Mouse (Mus musculus) T-helper 2 cell (primary cell): ENCODE data around the gene Efcab8.
"Not testable (repeated sequence)": the region's sequence is repeated elsewhere in the genome, so short reads cannot be mapped to it uniquely, and the experiment has no call there.

Experiments used
- in situ Hi-C: fragments of 300-600 bp; cut with MboI, MseI; formaldehyde crosslinking; loops from one replicate; pipeline ENCODE4 v1.15.1; 2025; ENCODE audit warnings: high pct_unique_total_duplicates

Efcab8 gene

DNA sequence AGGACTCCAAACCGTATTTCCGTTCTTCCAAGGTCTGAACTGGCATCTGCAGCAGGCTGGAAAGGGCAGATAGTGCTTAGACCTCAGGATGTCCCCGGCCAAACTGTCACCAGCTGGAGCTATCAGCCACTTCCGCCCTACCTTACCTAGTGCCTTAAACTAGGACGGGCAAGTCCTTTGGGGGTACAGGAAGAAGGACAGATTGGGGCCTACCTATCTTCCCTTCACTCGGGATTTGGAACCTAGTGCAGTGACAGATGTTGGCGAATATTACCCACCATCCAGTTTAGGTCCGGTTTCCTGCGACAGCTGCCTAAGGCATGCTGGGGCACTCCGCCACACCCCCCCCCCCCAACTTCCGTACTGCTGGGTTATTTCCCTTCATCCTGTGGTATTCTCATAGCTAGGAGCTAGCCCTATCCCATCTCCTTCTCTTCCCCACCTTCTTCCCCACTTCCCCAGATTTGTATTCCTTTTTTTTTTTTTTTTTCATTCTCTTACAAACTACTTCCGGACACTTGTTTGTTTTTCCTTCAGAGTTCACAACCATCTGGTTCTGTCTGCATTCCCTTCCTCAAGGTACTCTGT, at the start of gene Efcab8:
TSS of gene Efcab8 (plus strand) at position 538 of the 588 bp plus-strand sequence.
- in situ Hi-C loops: no loop called here

DNA sequence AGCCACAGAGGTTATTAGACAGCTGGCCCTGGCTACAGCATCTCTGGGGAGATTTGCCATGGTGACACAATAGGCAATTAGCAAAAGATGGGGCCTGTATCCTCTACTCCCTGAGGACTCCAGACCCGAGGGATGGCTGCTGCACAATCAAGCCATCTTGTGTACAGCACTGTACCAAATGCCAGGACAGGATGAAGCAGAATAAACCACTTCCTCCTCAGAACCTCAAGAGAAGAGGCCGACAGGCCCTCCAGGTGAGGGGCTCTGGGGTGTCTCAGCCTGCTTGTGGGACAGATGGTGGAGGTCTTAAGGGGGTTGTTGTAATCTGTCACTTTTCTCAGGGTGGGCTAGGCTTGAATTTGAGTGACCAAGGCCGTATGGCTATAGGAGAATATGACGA, 45.7 kb upstream of the Efcab8 start:
- in situ Hi-C loops: no loop called here

GRCm38 (mm10) chr2:153740500-153741436, 39.0 kb upstream of the Efcab8 start, which contains the start of gene Mapre1:
TSS of gene Mapre1 (plus strand) at chr2:153741274.
- in situ Hi-C loops: no loop called here

- in situ Hi-C loops: no loop called here
Observed at GRCm38 (mm10) chr2:153741437-153742065, 38.2 kb upstream of the Efcab8 start.

DNA sequence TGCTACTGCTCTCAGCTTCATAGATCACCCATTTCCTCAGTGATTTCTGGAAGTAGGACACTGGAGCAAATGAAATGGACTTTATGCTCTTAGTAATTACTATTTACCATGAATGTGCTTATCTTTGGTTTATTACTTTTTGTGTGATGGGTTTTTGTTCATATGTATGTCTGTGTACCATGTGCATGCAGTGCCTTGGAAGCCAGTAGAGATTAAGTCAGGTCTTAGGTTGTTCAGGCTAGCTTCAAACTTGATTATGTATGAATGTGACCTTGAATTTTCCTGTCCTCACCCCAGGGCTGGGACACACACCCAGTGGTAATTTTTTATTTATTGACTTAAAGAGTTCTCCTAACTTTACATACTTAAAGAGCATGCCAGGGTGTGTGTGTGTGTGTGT, 31.7 kb upstream of the Efcab8 start:
- in situ Hi-C loops: no loop called here

- in situ Hi-C loops: no loop called here
Observed at GRCm38 (mm10) chr2:153750363-153750762, 29.4 kb upstream of the Efcab8 start.

DNA sequence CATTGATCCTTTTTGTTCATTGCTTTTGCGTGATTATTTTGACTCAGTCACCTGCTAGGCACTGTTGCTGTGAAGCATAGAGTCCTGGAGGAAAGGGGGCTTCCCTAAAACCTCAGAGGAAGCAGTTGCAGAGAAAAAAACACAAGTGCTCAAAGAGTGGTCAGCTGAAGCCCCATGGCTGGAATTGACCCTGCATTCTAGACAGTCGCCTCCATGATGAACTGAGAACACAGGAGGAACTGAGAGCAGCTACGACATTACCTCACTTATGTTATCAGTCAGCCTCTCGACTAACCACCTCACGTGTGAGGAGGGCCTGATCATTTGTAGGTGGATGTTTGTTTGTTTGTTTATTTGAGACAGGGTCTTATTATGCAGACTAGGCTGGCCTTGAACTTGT, 17.6 kb upstream of the Efcab8 start:
- in situ Hi-C loops: no loop called here

- in situ Hi-C loops: no loop called here
Observed at GRCm38 (mm10) chr2:153767484-153767883, 12.2 kb upstream of the Efcab8 start.

DNA sequence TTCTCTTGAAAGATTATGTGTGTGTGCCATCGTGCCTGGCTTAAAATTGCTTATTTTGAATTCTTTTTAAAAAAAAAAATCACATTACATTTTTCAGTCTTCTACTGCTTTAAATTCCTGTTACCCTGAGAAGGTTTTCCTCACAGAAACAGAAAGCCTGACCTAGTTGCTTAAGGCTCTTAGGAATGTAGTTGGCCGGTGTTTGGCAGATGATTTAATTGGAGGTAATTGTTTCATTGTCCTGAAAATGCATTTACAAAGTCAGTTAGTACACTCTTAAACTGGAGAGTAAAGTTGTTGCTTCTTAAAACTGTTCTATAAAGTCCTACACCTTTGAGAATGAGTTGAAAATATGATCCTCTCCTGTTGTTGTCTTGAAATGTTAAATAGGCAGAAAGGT, 10.8 kb upstream of the Efcab8 start:
- in situ Hi-C loops: no loop called here

- in situ Hi-C loops: no loop called here
Observed at GRCm38 (mm10) chr2:153772950-153773349, 6.8 kb upstream of the Efcab8 start.

GRCm38 (mm10) chr2:153775472-153775871, 4.3 kb upstream of the Efcab8 start:
- in situ Hi-C loops: no loop called here

GRCm38 (mm10) chr2:153778638-153779362, 931 bp upstream of the Efcab8 start:
- in situ Hi-C loops: no loop called here

DNA sequence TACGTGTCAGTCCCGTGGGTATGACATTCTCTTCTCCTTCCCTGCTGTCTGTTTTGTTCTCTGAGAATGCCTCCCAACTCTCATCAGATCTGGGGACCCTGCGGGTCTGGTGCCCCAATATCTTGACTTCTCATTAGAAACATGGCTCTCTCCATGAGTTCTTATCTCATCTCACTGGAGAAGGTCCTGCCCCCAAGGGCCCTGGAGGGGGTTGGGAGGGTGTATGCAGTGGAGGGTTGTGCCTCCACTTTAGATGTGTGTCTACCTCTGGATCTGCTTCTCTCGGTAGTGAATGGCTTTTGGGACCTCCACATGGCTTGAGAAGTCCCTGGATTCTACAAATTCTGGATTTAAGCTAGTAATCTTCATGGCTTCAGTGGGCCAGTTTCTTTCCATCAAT, 1.4 kb downstream of the Efcab8 start:
- in situ Hi-C loops: no loop called here

- in situ Hi-C loops: no loop called here
Observed at GRCm38 (mm10) chr2:153784668-153785067, 4.9 kb downstream of the Efcab8 start.

DNA sequence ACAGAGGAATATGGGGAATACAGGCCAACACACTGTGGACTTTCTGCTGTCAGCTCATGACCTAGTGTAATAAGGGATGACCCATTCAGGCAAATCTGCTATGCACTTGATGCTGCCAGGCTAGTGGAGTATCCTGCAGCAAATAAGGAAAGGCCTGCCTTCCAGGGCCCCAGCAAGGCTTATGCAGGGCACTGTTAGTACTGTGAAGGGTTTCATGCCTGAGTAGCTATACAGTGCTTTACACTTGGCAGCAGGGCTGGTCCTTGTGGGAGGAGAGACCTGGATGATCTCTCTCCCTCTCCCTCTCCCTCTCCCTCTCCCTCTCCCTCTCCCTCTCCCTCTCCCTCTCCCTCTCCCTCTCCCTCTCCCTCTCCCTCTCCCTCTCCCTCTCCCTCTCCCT, 13.6 kb downstream of the Efcab8 start:
- in situ Hi-C loops: no loop called here

DNA sequence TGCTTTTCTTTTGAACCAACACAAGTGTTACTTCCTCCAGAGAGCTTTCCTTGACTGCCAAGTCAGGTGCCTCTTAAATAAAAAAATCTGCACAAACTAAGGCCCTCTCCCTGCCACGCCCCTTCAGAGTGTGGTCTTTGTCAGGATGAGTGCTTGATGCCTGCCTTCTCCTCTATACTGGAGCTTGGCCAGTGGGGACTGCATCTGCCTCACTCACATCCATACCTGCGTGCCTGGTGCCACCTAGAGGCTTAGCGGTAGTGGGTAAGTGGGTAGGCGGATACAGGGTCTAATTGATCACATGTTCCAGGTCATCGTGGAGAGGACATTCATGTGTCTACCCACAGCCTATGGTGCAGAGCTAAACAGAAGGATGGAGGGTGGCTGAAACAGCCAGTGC, 15.4 kb downstream of the Efcab8 start:
- in situ Hi-C loops: no loop called here

- in situ Hi-C loops: not testable (repeated sequence)
Observed at GRCm38 (mm10) chr2:153807464-153807863, 27.7 kb downstream of the Efcab8 start.

GRCm38 (mm10) chr2:153808146-153808545, 28.4 kb downstream of the Efcab8 start:
- in situ Hi-C loops: no loop called here

DNA sequence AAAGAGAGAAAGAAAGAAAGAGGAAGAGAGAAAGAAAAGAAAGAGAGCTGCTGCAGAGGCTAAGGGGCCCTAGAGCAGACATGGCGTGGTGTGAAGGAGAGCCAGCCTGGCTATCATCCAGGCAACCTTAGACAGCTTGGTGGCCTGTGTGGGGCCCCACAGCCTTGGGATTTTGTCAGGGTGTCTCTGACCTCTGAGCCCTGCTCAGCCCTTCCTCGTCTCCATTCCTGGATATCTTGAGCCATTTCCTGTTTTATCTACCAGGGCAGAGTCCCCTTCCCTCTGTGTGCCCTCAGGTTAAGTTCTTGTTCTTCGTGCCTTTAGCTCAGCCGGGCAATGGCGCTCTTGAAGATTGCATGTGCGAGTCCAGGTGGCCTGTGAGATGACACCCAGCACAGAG, 29.1 kb downstream of the Efcab8 start:
- in situ Hi-C loops: no loop called here

DNA sequence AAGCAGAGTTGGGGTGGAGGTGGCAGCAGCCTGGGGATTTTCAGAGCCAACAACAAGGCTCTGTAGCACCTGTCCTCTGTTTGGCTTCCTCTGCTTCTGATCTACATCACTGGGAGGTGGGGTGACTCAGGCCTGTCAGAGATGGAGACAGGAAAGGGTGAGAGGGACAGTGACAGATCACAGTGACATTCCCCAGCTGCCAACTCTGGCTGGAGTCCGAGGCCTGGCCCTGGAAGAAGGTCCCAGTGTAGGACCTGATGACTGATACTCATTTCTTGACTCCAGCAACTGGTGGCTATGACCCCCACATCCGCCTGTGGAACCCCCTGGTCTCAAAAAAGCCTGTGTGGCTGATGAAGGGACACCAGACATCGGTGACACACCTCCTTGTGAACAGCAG, 30.2 kb downstream of the Efcab8 start:
- in situ Hi-C loops: no loop called here

DNA sequence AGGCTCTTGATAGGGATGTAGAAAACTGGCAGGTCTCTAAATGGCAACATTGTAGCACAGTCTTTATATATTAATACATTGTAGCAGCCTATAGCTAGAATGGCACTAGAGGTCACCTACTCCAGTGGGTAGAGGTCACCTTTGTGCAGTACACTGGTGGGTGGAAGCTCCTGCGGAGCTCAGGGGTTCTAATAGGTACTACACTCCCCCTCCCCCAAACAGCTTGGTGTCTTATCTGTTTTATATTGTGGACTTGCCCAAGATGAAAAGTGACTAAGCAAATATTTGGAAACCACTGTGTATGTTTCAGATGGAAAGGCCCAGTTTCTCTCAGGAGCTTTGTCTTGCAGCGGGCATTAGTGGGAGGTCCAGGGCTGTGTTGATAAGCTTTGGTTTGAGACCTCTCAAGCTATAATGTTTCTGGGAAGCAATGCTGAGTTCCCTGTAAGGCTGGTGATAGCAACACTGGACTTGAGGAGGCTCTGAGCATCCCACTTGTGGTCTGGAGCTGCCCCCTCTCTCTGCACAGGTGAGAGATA, 42.3 kb downstream of the Efcab8 start:
- in situ Hi-C loops: no loop called here

DNA sequence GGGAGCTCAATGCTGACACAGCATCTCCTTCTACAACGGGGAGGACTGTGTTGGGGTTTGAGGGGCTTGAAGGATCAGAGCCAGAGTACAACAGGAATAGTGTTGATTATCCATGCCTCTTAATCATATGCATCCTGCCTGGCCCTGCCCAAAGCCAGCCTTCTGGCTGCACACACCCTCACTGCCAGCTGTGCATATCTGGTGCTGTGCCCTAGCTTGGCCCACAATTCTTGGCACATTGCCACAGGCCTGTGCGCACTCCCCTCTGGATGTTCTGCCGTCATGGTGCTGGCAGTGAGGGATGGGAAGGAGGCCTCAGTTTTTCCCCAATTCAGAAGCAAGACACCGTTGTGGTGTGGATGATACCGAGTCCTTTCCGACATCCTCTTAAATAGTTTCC, 44.9 kb downstream of the Efcab8 start:
- in situ Hi-C loops: no loop called here
